Mouse (Mus musculus) cerebellum, postnatal 25 days (tissue): ENCODE data around the gene 1810043G02Rik.
A peak's percentile ranks its signal among the peaks of the same experiment; 100 is the strongest.
"Not testable (repeated sequence)": the region's sequence is repeated elsewhere in the genome, so short reads cannot be mapped to it uniquely, and the experiment has no call there.

ENCODE experiments used
- DNase-seq, 2 experiments: peaks; one replicate each; pipeline ENCODE4 v3.0.0; 2021; ENCODE audit warnings: mixed read lengths in 2 of 2

Gene 1810043G02Rik

GRCm38 (mm10) chr10:77978351-77979350 is at the start of gene 1810043G02Rik:
TSS of gene 1810043G02Rik (plus strand) at chr10:77978524.
- DNase-seq: peak; percentile 100

GRCm38 (mm10) chr10:77939685-77940084 is 38.6 kb upstream of the 1810043G02Rik start:
- no peak for DNase-seq

- DNase-seq: not testable (repeated sequence)
Observed at GRCm38 (mm10) chr10:77950468-77950867, 27.9 kb upstream of the 1810043G02Rik start.

- no peak for DNase-seq
Observed at GRCm38 (mm10) chr10:77962725-77963124, 15.6 kb upstream of the 1810043G02Rik start.

- no peak for DNase-seq
Observed at GRCm38 (mm10) chr10:77963971-77964370, 14.4 kb upstream of the 1810043G02Rik start.

GRCm38 (mm10) chr10:77969274-77969972 is 8.9 kb upstream of the 1810043G02Rik start:
- DNase-seq: peak; percentile 81 to 86

- no peak for DNase-seq
Observed at GRCm38 (mm10) chr10:77969973-77970325, 8.4 kb upstream of the 1810043G02Rik start.

GRCm38 (mm10) chr10:77970481-77970880 is 7.8 kb upstream of the 1810043G02Rik start, which contains the start of gene Trpm2:
TSS of gene Trpm2 (minus strand) at chr10:77970563.
- DNase-seq: no peak

GRCm38 (mm10) chr10:77971191-77971590 is 7.1 kb upstream of the 1810043G02Rik start:
- DNase-seq: no peak

- no peak for DNase-seq
Observed at GRCm38 (mm10) chr10:77971709-77972553, 6.4 kb upstream of the 1810043G02Rik start.

- DNase-seq: no peak
Observed at GRCm38 (mm10) chr10:77974323-77974722, 4.0 kb upstream of the 1810043G02Rik start.

- DNase-seq: no peak
Observed at GRCm38 (mm10) chr10:77974811-77975210, 3.5 kb upstream of the 1810043G02Rik start.

- DNase-seq: no peak
Observed at GRCm38 (mm10) chr10:77975653-77976052, 2.7 kb upstream of the 1810043G02Rik start.

GRCm38 (mm10) chr10:77976458-77977150 is 1.7 kb upstream of the 1810043G02Rik start:
- no peak for DNase-seq

- peak; percentile 69 to 83 for DNase-seq
Observed at GRCm38 (mm10) chr10:77984660-77985059, 6.3 kb downstream of the 1810043G02Rik start.

GRCm38 (mm10) chr10:77985775-77986174 is 7.5 kb downstream of the 1810043G02Rik start:
- DNase-seq: no peak

GRCm38 (mm10) chr10:77995639-77996038 is 17.3 kb downstream of the 1810043G02Rik start:
- no peak for DNase-seq

- no peak for DNase-seq
Observed at GRCm38 (mm10) chr10:78000200-78000599, 21.9 kb downstream of the 1810043G02Rik start.

- DNase-seq: no peak
Observed at GRCm38 (mm10) chr10:78001796-78002195, 23.5 kb downstream of the 1810043G02Rik start.

- no peak for DNase-seq
Observed at GRCm38 (mm10) chr10:78002316-78002715, 24.0 kb downstream of the 1810043G02Rik start.

- DNase-seq: no peak
Observed at GRCm38 (mm10) chr10:78004479-78005100, 26.3 kb downstream of the 1810043G02Rik start.
